Mouse (Mus musculus) kidney, embryonic 14.5 days (tissue): ENCODE data around the gene Farp1. TPM values are rescaled to one million over a fixed set of nuclear protein-coding genes. Genes with fewer than 3 reads are reported as not detected.
A peak's percentile ranks its signal among the peaks of the same experiment; 100 is the strongest.

Source experiments
- ATAC-seq: fragments of 200-750 bp; cut with Nextera tagmentation; 2 replicates; pipeline ENCODE4 v1.8.0; 2017; ENCODE audit warnings: moderate number of reproducible peaks, mild to moderate bottlenecking, moderate TSS enrichment, moderate library complexity; ENCODE audit not compliant: low FRiP score, low TSS enrichment
- H3K27ac ChIP-seq: fragments of 300-500 bp; sonication (generic); 2 replicates; pipeline ENCODE4 v1.5.1; 2014; ENCODE audit warnings: low read depth, mild to moderate bottlenecking, low read length, moderate library complexity, mixed read lengths
- H3K27me3 ChIP-seq: fragments of 300-500 bp; sonication (generic); 2 replicates; pipeline ENCODE4 v1.6.1; 2014; ENCODE audit warnings: mild to moderate bottlenecking, low read length; ENCODE audit not compliant: control insufficient read depth, insufficient read depth
- H3K36me3 ChIP-seq: fragments of 300-500 bp; sonication (generic); 2 replicates; pipeline ENCODE4 v1.6.1; 2014; ENCODE audit warnings: low read length, mixed read lengths; ENCODE audit not compliant: control insufficient read depth, insufficient read depth
- H3K4me1 ChIP-seq: fragments of 300-500 bp; sonication (generic); 2 replicates; pipeline ENCODE4 v1.6.1; 2014; ENCODE audit warnings: low read length, mixed read lengths; ENCODE audit not compliant: control insufficient read depth, insufficient read depth
- H3K4me2 ChIP-seq: fragments of 300-500 bp; sonication (generic); replicated peaks from 2 replicates; pipeline ENCODE4 v1.6.1; 2014; ENCODE audit warnings: low read depth, mild to moderate bottlenecking, low read length
- H3K4me3 ChIP-seq: fragments of 300-500 bp; sonication (generic); 2 replicates; pipeline ENCODE4 v1.5.1; 2014; ENCODE audit warnings: mild to moderate bottlenecking, low read length
- H3K9ac ChIP-seq: fragments of 300-500 bp; sonication (generic); 2 replicates; pipeline ENCODE4 v1.6.1; 2014; ENCODE audit warnings: low read depth, mild to moderate bottlenecking, low read length, moderate library complexity
- H3K9me3 ChIP-seq: fragments of 300-500 bp; sonication (generic); 2 replicates; pipeline ENCODE4 v1.6.1; 2016; ENCODE audit warnings: low read length; ENCODE audit not compliant: control insufficient read depth
- WGBS: fragments of 180-500 bp; shearing (Covaris S2); extraction: QIAGEN DNeasy Blood & Tissue Kit; methylation state at CpG from one replicate; pipeline ENCODE4 v1.1.7; 2014; 5-methylcytosine and 5-hydroxymethylcytosine counted together
- polyA plus RNA-seq: library from polyadenylated mRNA; unstranded; fragments of >200 nt; fragmentation: Nextera tagmentation; extraction: Ambion mirVana; gene quantifications from 2 replicates; pipeline ENCODE4 v1.2.1, GENCODE M21; 2014

Gene Farp1
- polyA plus RNA-seq, 1 experiment from 2014 or later = 43.3 TPM

DNA sequence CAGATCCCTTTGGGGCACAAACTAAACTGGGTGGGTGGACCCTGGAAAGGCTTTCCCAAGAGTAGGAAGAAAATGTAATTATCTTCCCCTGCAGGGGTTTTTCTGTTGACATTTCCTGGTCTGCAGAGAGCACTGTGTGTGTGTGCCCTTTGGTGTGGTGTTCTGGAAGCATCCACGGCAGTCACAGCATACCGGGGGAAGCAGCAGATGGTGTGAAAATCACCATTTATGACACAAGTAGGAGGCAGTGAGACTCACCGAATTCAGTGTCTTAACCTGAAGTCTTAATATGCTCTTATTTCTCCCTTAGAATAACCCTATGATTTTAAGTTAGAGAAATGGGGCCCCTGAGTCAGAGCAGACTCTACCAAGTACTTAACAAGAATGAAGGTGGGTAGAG, 133.7 kb downstream of the Farp1 start:
- H3K4me1 ChIP-seq = peaks cover 36% of the 10 kb centered on the region; the same call in 1 of the 2 replicates
- no peaks in the 10 kb centered on the region for H3K27me3 ChIP-seq
- ATAC-seq = no peak
- H3K36me3 ChIP-seq = no peaks in the 10 kb centered on the region; the same call in 1 of the 2 replicates
- no peaks in the 10 kb centered on the region for H3K9me3 ChIP-seq
- H3K4me3 ChIP-seq = no peak overlapping the region
- 87% methylated on average over 3 of the region's 3 CpGs for WGBS
- H3K4me2 ChIP-seq = no peak overlapping the region
- no peak overlapping the region for H3K9ac ChIP-seq
- no peak overlapping the region for H3K27ac ChIP-seq

DNA sequence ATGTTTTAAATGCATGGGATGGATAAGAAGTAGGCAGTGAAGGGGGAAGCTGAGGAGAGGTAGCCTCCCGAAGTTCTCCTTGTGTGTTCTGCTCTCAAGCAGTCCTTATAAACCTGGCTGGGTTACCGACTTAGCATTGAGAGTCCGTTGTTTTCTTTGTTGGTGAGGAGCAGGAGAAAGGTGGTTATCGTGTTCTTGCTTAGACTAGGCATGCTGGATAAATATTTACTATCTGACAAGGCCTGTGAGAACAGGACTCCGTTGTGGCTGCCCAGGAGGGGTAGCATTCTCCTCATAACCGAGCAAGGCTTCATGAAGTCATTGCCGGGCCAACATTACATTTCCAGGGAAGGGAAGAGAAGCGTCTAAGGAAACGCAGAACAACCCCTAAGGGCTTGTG, 135.3 kb downstream of the Farp1 start:
- no peaks in the 10 kb centered on the region for H3K9me3 ChIP-seq
- H3K27me3 ChIP-seq = no peaks in the 10 kb centered on the region
- H3K4me3 ChIP-seq = no peak overlapping the region
- H3K4me1 ChIP-seq = peaks cover 32% of the 10 kb centered on the region; the same call in 1 of the 2 replicates
- H3K27ac ChIP-seq = no peak overlapping the region
- no peak for ATAC-seq
- H3K36me3 ChIP-seq = no peaks in the 10 kb centered on the region; the same call in 1 of the 2 replicates
- H3K9ac ChIP-seq = no peak overlapping the region
- WGBS = 70% methylated on average over 9 of the region's 9 CpGs
- H3K4me2 ChIP-seq = no peak overlapping the region

DNA sequence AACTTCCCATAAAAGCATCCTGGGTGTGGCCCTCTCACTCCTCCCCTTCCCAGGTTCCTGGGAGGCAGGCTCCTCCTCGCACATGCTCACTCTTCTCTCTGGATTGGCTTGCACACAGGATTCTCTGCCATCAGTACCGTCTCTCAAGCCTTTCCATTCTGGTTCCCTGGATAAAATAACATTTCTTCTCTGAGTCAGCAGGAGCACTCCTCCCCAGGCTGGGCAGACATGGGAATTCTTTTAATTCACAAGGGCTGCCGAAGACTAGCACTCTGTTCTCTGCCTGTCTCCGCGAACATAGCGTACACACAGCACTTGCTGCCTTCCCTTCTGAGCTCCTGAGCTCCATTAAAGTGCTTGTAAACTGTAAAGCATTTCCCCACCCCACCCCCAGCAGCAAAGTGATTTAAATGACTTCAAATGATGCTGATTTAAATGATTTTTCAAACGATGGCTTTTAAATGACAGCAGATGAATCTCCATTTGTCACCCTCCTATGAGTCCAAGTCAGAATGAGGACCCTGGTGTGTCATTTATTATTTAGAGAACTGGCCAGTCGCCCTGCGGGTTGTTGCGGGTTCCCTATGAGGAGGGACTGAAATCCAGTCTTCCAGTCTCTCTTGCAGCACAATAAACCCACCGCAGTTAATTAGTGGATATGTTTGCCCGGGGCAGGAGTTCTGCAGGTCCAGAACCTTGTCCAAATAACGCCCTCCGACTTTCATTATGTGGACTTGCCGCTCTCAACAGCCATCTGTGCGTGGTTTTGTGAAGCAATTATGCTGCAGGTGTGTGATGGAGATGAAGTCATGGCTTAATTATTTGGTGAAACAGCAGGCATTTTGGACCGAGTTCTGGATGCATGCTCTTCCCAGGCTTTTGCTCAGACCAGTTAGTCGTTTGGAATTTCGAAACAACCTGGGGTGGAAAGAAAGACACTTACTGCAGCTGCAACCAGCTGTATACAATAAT, 137.4 kb downstream of the Farp1 start:
- Histone ChIP-seq H3K4me3 (no peak overlapping the region), H3K36me3 (peaks cover 8% of the 10 kb centered on the region; the same call in 1 of the 2 replicates), H3K9ac (no peak overlapping the region), H3K4me2 (no peak overlapping the region), H3K27ac (peak overlapping the region; percentile 37; the same call in 1 of the 2 replicates), H3K4me1 (peaks cover 27% of the 10 kb centered on the region; the same call in 1 of the 2 replicates), H3K9me3 (no peaks in the 10 kb centered on the region), H3K27me3 (no peaks in the 10 kb centered on the region)
- no peak for ATAC-seq
- 54% methylated on average over 19 of the region's 19 CpGs for WGBS

DNA sequence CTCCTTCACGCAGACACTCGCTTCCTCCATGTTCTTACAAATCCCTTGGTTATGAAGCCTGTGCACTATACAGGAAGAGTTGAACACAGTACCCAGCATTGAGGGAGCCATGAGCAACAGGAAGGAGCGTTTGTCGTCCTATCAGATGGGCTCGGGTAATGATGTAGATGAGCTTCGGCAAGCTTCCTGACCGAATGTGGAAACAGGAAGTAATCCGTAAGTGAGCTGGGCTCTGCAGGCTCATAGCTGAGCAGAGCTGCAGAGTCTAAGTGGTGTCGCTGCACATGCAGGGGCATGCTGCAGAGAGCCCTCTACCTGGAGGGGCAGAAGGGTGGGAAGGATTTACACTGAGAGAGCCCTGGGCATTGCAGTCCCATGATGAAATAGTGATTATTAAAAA, 140.4 kb downstream of the Farp1 start:
- H3K4me2 ChIP-seq = no peak overlapping the region
- H3K27me3 ChIP-seq = no peaks in the 10 kb centered on the region
- no peak for ATAC-seq
- H3K36me3 ChIP-seq = peaks cover 8% of the 10 kb centered on the region; the same call in 1 of the 2 replicates
- no peak overlapping the region for H3K4me3 ChIP-seq
- no peak overlapping the region for H3K27ac ChIP-seq
- H3K9me3 ChIP-seq = no peaks in the 10 kb centered on the region
- H3K4me1 ChIP-seq = peaks cover 30% of the 10 kb centered on the region; the same call in 1 of the 2 replicates
- H3K9ac ChIP-seq = no peak overlapping the region
- 70% methylated on average over 9 of the region's 9 CpGs for WGBS

DNA sequence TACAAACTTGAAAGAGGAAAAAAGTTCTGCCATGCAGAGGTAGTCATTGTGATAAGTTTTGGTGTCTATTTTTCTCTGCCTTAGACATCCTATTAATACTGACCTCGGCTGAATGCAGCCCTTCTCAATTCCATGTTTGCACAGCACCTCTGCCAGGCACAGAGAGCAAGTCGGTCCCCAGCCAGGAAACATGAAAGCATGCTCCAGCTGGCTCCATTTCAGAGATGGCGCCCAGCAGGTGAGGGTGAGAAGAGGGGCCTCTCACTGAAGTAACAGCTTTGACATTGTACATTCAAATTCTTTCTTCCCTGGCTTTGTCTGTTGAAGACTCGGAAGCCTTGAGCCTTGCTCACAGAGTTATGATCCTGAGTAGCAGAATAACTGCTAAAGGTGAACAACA, 140.9 kb downstream of the Farp1 start:
- H3K36me3 ChIP-seq = peaks cover 8% of the 10 kb centered on the region; the same call in 1 of the 2 replicates
- no peak for ATAC-seq
- no peak overlapping the region for H3K4me2 ChIP-seq
- peaks cover 31% of the 10 kb centered on the region for H3K4me1 ChIP-seq
- no peaks in the 10 kb centered on the region for H3K9me3 ChIP-seq
- no peak overlapping the region for H3K4me3 ChIP-seq
- whole genome bisulfite sequencing = 81% methylated on average over 4 of the region's 4 CpGs
- H3K27ac ChIP-seq = no peak overlapping the region
- H3K9ac ChIP-seq = no peak overlapping the region
- no peaks in the 10 kb centered on the region for H3K27me3 ChIP-seq

DNA sequence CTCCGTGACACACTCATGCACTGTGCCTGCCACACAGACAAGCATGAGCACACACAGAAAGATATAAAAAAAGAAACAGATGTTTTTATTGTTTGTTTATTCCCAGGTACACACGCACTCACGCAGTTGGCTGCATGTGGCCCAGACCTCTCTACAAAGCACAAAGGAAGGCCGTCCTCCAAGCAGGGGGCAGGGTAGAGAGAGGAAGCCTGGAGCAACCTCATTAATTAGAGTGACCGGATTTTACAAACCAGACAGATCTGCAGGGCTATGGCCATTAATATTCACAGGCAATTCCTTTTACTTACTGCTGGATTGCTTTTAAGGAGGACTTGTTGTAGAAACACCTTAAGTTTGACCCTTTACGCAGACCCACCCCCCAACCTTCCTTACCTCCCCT, 142.9 kb downstream of the Farp1 start:
- H3K27me3 ChIP-seq = no peaks in the 10 kb centered on the region
- no peak overlapping the region for H3K4me2 ChIP-seq
- H3K4me3 ChIP-seq = no peak overlapping the region
- H3K27ac ChIP-seq = 0 out of 2 replicates have a peak overlapping the region, but pooled peaks have one; percentile 7
- WGBS = 64% methylated on average over 6 of the region's 6 CpGs
- no peak for ATAC-seq
- H3K9me3 ChIP-seq = no peaks in the 10 kb centered on the region
- no peak overlapping the region for H3K9ac ChIP-seq
- H3K4me1 ChIP-seq = peaks cover 35% of the 10 kb centered on the region
- H3K36me3 ChIP-seq = peaks cover 8% of the 10 kb centered on the region; the same call in 1 of the 2 replicates

DNA sequence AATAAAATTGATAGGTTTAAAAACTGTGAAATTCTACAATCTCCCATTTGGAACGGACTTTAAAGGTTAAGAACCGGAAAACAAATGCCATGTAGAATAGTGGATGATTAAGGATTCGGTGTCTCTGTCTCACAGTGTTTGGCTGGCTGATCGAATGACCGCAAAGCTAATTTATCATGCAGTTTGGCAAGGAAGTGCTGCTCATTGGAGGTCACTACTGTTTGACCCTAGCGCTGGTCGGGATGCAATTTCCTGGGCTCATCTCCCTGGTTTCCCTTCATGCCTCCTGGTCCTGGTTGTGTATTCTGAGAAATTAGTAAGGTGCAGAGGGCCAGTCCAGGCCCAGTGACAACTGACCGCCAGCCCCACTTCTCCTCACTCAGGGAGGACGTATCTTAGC, 145.6 kb downstream of the Farp1 start:
- Histone ChIP-seq H3K36me3 (peaks cover 8% of the 10 kb centered on the region; the same call in 1 of the 2 replicates), H3K27ac (no peak overlapping the region), H3K4me2 (no peak overlapping the region), H3K27me3 (no peaks in the 10 kb centered on the region), H3K4me1 (peaks cover 35% of the 10 kb centered on the region), H3K9me3 (no peaks in the 10 kb centered on the region), H3K4me3 (no peak overlapping the region), H3K9ac (no peak overlapping the region)
- 23% methylated on average over 9 of the region's 9 CpGs for WGBS
- no peak for ATAC-seq

DNA sequence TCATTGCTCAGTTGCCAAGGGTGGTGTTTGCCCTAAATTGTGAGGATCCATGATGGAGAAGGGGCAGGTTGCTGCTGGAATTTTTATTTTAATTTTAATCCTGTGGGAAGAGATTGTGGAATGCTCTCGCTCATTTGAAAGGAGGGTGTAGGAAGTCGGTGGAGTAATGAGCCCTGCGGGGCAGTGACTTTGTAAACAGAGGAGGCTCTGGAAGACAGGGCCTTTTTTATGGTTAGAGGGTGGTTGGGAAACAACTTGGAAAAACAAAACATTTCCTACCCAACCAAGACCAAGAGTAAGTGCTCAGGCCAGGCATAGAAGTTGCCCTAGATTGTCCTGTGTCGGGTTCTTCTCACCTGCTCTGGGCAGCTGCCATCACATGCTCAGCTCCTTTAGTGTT, 146.8 kb downstream of the Farp1 start:
- peak; percentile 24; the same call in 1 of the 2 replicates for ATAC-seq
- Histone ChIP-seq H3K4me1 (peaks cover 35% of the 10 kb centered on the region), H3K27ac (no peak overlapping the region), H3K36me3 (no peaks in the 10 kb centered on the region), H3K9me3 (no peaks in the 10 kb centered on the region), H3K9ac (no peak overlapping the region), H3K27me3 (no peaks in the 10 kb centered on the region), H3K4me3 (no peak overlapping the region), H3K4me2 (no peak overlapping the region)
- 20% methylated on average over 4 of the region's 4 CpGs for WGBS

DNA sequence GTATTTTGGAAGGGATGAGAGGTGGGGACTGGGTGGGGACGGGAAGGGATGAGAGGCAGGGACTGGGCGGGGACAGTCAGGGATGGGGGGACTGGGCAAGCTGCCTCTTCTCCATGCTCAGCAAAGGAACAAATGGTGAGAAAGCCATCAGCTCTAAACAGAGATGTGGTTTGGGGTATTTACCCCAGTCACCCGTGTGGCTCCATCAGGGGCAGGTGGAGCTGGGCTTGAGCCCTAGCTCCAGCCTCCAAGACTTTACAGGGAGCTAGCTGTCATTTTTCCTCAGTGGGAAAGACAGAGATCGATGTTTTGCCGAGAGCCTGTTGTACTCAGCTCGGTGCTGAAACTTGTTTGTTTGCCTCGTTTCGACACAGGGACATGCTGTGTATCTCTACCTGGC, 148.0 kb downstream of the Farp1 start:
- Histone ChIP-seq H3K9ac (no peak overlapping the region), H3K4me1 (peaks cover 30% of the 10 kb centered on the region), H3K27ac (no peak overlapping the region), H3K4me3 (no peak overlapping the region), H3K36me3 (no peaks in the 10 kb centered on the region), H3K4me2 (no peak overlapping the region), H3K9me3 (no peaks in the 10 kb centered on the region), H3K27me3 (no peaks in the 10 kb centered on the region)
- ATAC-seq = no peak
- 78% methylated on average over 8 of the region's 8 CpGs for WGBS
